Mouse (Mus musculus): Measurements from ENCODE around the gene Tigd4. TPM values are rescaled to one million over a fixed set of nuclear protein-coding genes. Genes with fewer than 3 reads are reported as not detected.

Tigd4 gene
- polyA plus RNA-seq, 1 experiment from 2014 or later: not detected

DNA sequence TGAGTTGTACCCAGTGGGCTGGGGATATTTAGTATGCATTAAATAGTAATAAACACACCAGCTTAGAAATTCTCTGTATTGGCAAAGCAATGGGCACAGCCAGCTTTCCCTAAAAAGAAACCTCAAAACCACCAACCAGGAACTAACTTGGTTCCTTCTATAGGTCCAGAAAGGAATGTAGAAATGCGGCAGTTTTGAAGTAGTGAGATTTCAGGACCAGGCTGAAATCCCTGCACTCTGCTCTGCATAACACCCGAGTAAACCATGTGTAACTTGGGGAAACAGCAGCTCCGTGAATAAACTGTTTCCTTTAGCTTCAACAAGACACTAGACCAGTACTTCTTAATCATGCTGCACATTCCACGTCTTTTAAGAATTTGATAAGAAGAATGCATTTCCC is 12.7 kb upstream of the Tigd4 start:
- peak overlapping the region; percentile 73; the same call in 1 of the 2 replicates for H3K4me3 ChIP-seq (ENCODE audit: low read depth, low read length)
- peak overlapping the region; percentile 87 for H3K4me2 ChIP-seq
- H3K9me3 ChIP-seq (ENCODE audit: control insufficient read depth, low read length): no peaks in the 10 kb centered on the region
- no peak overlapping the region for H3K27ac ChIP-seq (ENCODE audit: low read depth, low read length)
- peaks cover 10% of the 10 kb centered on the region for H3K4me1 ChIP-seq (replicated peaks; ENCODE audit: control insufficient read depth, insufficient read depth, low read length)
- H3K36me3 ChIP-seq (ENCODE audit: control insufficient read depth, insufficient read depth, low read length): no peaks in the 10 kb centered on the region
- DNase-seq (ENCODE audit: low spot score): no peak
- no peak for ATAC-seq (replicated peaks; ENCODE audit: low FRiP score)
- H3K27me3 ChIP-seq (replicated peaks; ENCODE audit: control insufficient read depth, insufficient read depth, low read length): no peaks in the 10 kb centered on the region
- H3K9ac ChIP-seq (ENCODE audit: low read depth, low read length): no peak overlapping the region
- WGBS: 33% methylated on average over 4 of the region's 4 CpGs

GRCm38 (mm10) chr3:84581696-84582022 is 11.7 kb upstream of the Tigd4 start:
- H3K9ac ChIP-seq (ENCODE audit: low read depth, low read length): peak overlapping the region; percentile 77
- H3K9me3 ChIP-seq (ENCODE audit: control insufficient read depth, low read length): no peaks in the 10 kb centered on the region
- H3K36me3 ChIP-seq (ENCODE audit: control insufficient read depth, insufficient read depth, low read length): no peaks in the 10 kb centered on the region
- DNase-seq (ENCODE audit: low spot score) (no peak), ATAC-seq (replicated peaks; ENCODE audit: low FRiP score) (no peak)
- peak overlapping the region; percentile 87 for H3K4me2 ChIP-seq
- peak overlapping the region; percentile 76 for H3K27ac ChIP-seq (ENCODE audit: low read depth, low read length)
- H3K27me3 ChIP-seq (replicated peaks; ENCODE audit: control insufficient read depth, insufficient read depth, low read length): no peaks in the 10 kb centered on the region
- peaks cover 10% of the 10 kb centered on the region for H3K4me1 ChIP-seq (replicated peaks; ENCODE audit: control insufficient read depth, insufficient read depth, low read length)
- H3K4me3 ChIP-seq (ENCODE audit: low read depth, low read length): peak overlapping the region; percentile 73
- WGBS: 0% methylated on average over 4 of the region's 4 CpGs

GRCm38 (mm10) chr3:84582023-84582912 is 11.1 kb upstream of the Tigd4 start, which contains the start of gene Arfip1:
Arfip1 (minus strand) TSS chr3:84582625.
- H3K27me3 ChIP-seq (replicated peaks; ENCODE audit: control insufficient read depth, insufficient read depth, low read length): no peaks in the 10 kb centered on the region
- peaks cover 10% of the 10 kb centered on the region for H3K4me1 ChIP-seq (replicated peaks; ENCODE audit: control insufficient read depth, insufficient read depth, low read length)
- H3K27ac ChIP-seq (ENCODE audit: low read depth, low read length): peak within 1 kb of the TSS; percentile 76
- H3K9ac ChIP-seq (ENCODE audit: low read depth, low read length): peak within 1 kb of the TSS; percentile 77
- peak; percentile 99 for DNase-seq (ENCODE audit: low spot score)
- peak; percentile 99 for ATAC-seq (replicated peaks; ENCODE audit: low FRiP score)
- no peaks in the 10 kb centered on the region for H3K9me3 ChIP-seq (ENCODE audit: control insufficient read depth, low read length)
- H3K4me3 ChIP-seq (ENCODE audit: low read depth, low read length): peak within 1 kb of the TSS; percentile 73
- peak within 1 kb of the TSS; percentile 87 for H3K4me2 ChIP-seq
- no peaks in the 10 kb centered on the region for H3K36me3 ChIP-seq (ENCODE audit: control insufficient read depth, insufficient read depth, low read length)
- under 1% methylated on average over 70 of the region's 70 CpGs for WGBS

DNA sequence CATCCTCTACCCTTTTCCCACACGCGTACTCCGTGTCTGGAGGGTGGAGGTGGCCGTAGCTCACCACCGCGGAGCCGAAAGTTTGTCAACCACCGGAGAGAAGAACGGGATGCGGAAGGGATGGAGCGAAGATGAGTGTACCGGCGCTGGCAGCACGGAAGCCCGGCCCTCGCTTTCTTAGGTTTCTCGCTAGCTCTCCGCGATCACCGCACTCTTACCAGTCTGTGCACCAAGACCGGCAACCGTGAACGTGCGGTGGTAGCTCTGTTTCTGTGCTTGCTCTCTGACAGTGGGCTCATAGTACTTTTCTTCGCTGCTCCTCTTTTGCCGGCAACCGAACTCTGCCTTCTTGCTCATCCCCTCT is 10.5 kb upstream of the Tigd4 start:
- Histone ChIP-seq H3K27ac (ENCODE audit: low read depth, low read length) (no peak overlapping the region), H3K9me3 (ENCODE audit: control insufficient read depth, low read length) (no peaks in the 10 kb centered on the region), H3K4me3 (ENCODE audit: low read depth, low read length) (peak overlapping the region; percentile 73), H3K4me2 (peak overlapping the region; percentile 87), H3K36me3 (ENCODE audit: control insufficient read depth, insufficient read depth, low read length) (no peaks in the 10 kb centered on the region), H3K4me1 (replicated peaks; ENCODE audit: control insufficient read depth, insufficient read depth, low read length) (peaks cover 10% of the 10 kb centered on the region), H3K27me3 (replicated peaks; ENCODE audit: control insufficient read depth, insufficient read depth, low read length) (no peaks in the 10 kb centered on the region), H3K9ac (ENCODE audit: low read depth, low read length) (0 out of 2 replicates have a peak overlapping the region, but pooled peaks have one; percentile 15)
- ATAC-seq (replicated peaks; ENCODE audit: low FRiP score): no peak; the same call in 1 of the 2 replicates
- no peak for DNase-seq (ENCODE audit: low spot score)
- WGBS: under 1% methylated on average over 27 of the region's 27 CpGs

GRCm38 (mm10) chr3:84586736-84587135 is 6.6 kb upstream of the Tigd4 start:
- 29% methylated on average over 5 of the region's 5 CpGs for WGBS
- no peaks in the 10 kb centered on the region for H3K4me1 ChIP-seq (replicated peaks; ENCODE audit: control insufficient read depth, insufficient read depth, low read length)
- H3K27me3 ChIP-seq (replicated peaks; ENCODE audit: control insufficient read depth, insufficient read depth, low read length): no peaks in the 10 kb centered on the region
- H3K9ac ChIP-seq (ENCODE audit: low read depth, low read length): no peak overlapping the region
- no peak overlapping the region for H3K4me2 ChIP-seq
- H3K9me3 ChIP-seq (ENCODE audit: control insufficient read depth, low read length): no peaks in the 10 kb centered on the region
- H3K4me3 ChIP-seq (ENCODE audit: low read depth, low read length): no peak overlapping the region
- DNase-seq (ENCODE audit: low spot score): no peak
- no peaks in the 10 kb centered on the region for H3K36me3 ChIP-seq (ENCODE audit: control insufficient read depth, insufficient read depth, low read length)
- ATAC-seq (replicated peaks; ENCODE audit: low FRiP score): no peak
- H3K27ac ChIP-seq (ENCODE audit: low read depth, low read length): no peak overlapping the region

DNA sequence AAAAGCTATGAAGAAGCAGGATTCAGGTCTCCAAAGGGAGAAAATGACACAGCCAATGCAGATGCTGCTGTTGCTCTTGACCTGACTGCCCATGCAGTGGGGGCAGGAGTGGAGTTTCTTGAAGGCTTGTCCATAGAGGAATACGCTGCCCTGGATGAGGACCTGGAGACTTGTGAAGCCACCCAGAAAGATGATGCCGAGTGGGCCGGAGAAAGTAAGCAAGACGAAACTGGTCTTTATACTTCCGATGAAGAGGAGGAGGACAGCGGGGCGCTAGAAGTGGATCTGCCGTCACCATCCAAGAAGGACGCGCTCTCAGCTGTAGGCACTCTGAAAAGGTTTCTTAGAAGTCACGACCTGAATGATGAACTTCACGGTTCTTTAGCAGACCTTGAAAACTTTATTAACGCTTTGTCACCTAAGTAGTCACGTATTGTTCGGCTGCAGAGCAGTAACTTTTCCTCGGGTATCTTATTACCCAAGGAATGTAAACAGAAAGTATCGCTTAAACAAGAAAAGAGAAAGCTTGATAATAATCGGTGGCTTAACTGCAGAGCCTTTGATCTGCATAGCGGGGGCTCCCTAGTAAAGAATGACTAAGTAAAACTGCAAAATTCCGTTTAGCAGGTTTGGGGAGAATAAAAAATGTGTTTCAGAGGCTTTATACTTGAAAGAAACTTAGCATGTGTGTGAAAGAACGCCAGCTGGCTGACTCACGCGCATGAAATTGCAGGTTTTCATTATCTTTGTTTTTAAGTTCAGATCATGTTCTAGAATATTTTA is 1.7 kb downstream of the Tigd4 start:
- no peaks in the 10 kb centered on the region for H3K36me3 ChIP-seq (ENCODE audit: control insufficient read depth, insufficient read depth, low read length)
- peak overlapping the region; percentile 55 for H3K4me2 ChIP-seq
- 5% methylated on average over 23 of the region's 23 CpGs for WGBS
- H3K4me3 ChIP-seq (ENCODE audit: low read depth, low read length): peak overlapping the region; percentile 30
- H3K4me1 ChIP-seq (replicated peaks; ENCODE audit: control insufficient read depth, insufficient read depth, low read length): no peaks in the 10 kb centered on the region
- DNase-seq (ENCODE audit: low spot score) (no peak), ATAC-seq (replicated peaks; ENCODE audit: low FRiP score) (no peak)
- peaks cover 19% of the 10 kb centered on the region for H3K27me3 ChIP-seq (replicated peaks; ENCODE audit: control insufficient read depth, insufficient read depth, low read length)
- H3K9ac ChIP-seq (ENCODE audit: low read depth, low read length): no peak overlapping the region
- H3K9me3 ChIP-seq (ENCODE audit: control insufficient read depth, low read length): no peaks in the 10 kb centered on the region
- no peak overlapping the region for H3K27ac ChIP-seq (ENCODE audit: low read depth, low read length)

DNA sequence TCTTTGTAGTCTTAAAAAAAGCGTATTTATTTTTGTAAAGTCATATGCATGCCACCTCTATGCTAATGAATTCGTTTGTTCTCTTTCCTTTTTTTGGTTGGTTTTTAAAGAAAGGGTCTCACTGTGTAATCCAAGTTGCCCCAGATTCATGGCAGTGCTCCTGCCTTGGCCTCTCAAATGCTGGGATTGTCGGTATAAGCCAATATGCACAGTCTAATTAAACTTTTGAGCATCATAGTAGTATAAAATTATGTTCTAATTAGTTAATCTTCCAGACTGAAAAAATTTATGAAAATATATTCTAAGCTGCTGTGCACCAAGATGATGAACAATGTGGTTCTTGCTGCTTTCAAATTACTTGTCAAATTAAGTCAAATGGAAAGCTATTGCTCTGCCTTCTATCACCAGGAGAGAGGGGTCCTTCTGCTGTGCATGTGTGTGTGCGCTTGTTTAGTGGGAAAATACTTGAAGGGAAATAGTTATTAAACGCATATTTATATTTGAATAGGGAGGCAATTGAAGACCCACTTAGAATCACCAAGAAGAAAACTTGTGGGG is 2.4 kb downstream of the Tigd4 start:
- WGBS: 38% methylated on average over 5 of the region's 5 CpGs
- H3K9me3 ChIP-seq (ENCODE audit: control insufficient read depth, low read length): no peaks in the 10 kb centered on the region
- DNase-seq (ENCODE audit: low spot score) (no peak), ATAC-seq (replicated peaks; ENCODE audit: low FRiP score) (no peak)
- H3K4me3 ChIP-seq (ENCODE audit: low read depth, low read length): no peak overlapping the region; the same call in 1 of the 2 replicates
- H3K27me3 ChIP-seq (replicated peaks; ENCODE audit: control insufficient read depth, insufficient read depth, low read length): peaks cover 19% of the 10 kb centered on the region
- no peak overlapping the region for H3K9ac ChIP-seq (ENCODE audit: low read depth, low read length)
- H3K4me1 ChIP-seq (replicated peaks; ENCODE audit: control insufficient read depth, insufficient read depth, low read length): no peaks in the 10 kb centered on the region
- H3K36me3 ChIP-seq (ENCODE audit: control insufficient read depth, insufficient read depth, low read length): no peaks in the 10 kb centered on the region
- H3K4me2 ChIP-seq: peak overlapping the region; percentile 55
- no peak overlapping the region for H3K27ac ChIP-seq (ENCODE audit: low read depth, low read length)

DNA sequence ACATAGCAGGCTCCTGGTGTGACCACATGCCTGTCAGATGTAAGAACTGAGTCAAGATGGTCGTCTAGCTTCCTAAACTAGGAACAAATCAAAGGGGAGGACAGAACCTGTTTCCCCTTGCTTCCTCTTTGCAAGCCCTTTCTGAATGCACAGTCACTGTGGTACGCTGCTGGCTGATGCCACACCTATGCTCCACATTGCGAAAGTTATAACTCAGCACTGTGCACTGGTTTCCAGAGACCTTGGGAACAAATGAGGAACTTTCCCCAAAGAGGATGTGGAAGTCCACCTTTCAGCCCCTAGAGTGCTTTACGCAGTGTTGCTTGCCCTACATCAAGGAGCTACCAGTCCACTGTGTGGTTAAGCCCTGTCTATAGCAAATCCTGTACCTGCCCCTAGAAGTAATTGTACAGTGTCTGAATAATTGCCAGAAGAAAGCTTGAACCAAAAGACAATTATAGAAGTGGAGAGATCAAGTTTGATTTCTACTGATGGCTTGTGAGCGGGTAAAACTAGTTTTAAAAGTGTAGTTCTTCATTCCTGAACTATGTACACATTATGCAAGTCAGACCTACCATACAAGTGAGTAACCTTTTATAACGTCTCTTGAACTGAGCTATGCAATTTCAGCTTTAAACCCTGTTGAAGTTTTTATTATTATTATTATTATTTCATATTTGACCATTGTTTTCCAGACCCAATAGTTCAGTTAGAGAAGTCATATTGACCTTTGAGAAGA is 4.8 kb downstream of the Tigd4 start:
- Histone ChIP-seq H3K27ac (ENCODE audit: low read depth, low read length) (no peak overlapping the region), H3K4me3 (ENCODE audit: low read depth, low read length) (no peak overlapping the region), H3K4me1 (replicated peaks; ENCODE audit: control insufficient read depth, insufficient read depth, low read length) (no peaks in the 10 kb centered on the region), H3K27me3 (replicated peaks; ENCODE audit: control insufficient read depth, insufficient read depth, low read length) (peaks cover 19% of the 10 kb centered on the region), H3K9me3 (ENCODE audit: control insufficient read depth, low read length) (no peaks in the 10 kb centered on the region), H3K36me3 (ENCODE audit: control insufficient read depth, insufficient read depth, low read length) (no peaks in the 10 kb centered on the region), H3K4me2 (no peak overlapping the region), H3K9ac (ENCODE audit: low read depth, low read length) (no peak overlapping the region)
- 60% methylated on average over 6 of the region's 6 CpGs for WGBS
- DNase-seq (ENCODE audit: low spot score): no peak
- ATAC-seq (replicated peaks; ENCODE audit: low FRiP score): no peak
